Mouse (Mus musculus) MEL-GATA-1-ER (cell line): ENCODE data around the gene Gm20683.
"Not testable (repeated sequence)": the region's sequence is repeated elsewhere in the genome, so short reads cannot be mapped to it uniquely, and the experiment has no call there.

Experiments
- DNase-seq: peaks from one replicate; pipeline ENCODE4 v3.0.0-alpha.2; 2012; ENCODE audit warnings: low read depth; ENCODE audit errors: extremely low read depth

The Gm20683 gene

GRCm38 (mm10) chr17:25828223-25828594, 13.4 kb downstream of the Gm20683 start:
- DNase-seq = no peak

GRCm38 (mm10) chr17:25827546-25828222, 13.9 kb downstream of the Gm20683 start:
- DNase-seq = no peak

- no peak for DNase-seq
Observed at GRCm38 (mm10) chr17:25827011-25827410, 14.6 kb downstream of the Gm20683 start.

GRCm38 (mm10) chr17:25825984-25826570, 15.5 kb downstream of the Gm20683 start:
- no peak for DNase-seq

GRCm38 (mm10) chr17:25825311-25825710, 16.3 kb downstream of the Gm20683 start:
- DNase-seq = no peak

GRCm38 (mm10) chr17:25824362-25825142, 17.0 kb downstream of the Gm20683 start:
- DNase-seq = peak; percentile 67

GRCm38 (mm10) chr17:25823452-25823851, 18.1 kb downstream of the Gm20683 start, which contains the start of gene Wdr24:
Wdr24 (plus strand) TSS chr17:25823627.
- peak; percentile 91 for DNase-seq

- DNase-seq = no peak
Observed at GRCm38 (mm10) chr17:25818851-25819780, 22.4 kb downstream of the Gm20683 start.

- no peak for DNase-seq
Observed at GRCm38 (mm10) chr17:25817662-25818061, 23.9 kb downstream of the Gm20683 start.

GRCm38 (mm10) chr17:25813471-25813870, 28.1 kb downstream of the Gm20683 start:
- no peak for DNase-seq

GRCm38 (mm10) chr17:25810890-25811289, 30.7 kb downstream of the Gm20683 start:
- no peak for DNase-seq

- DNase-seq = no peak
Observed at GRCm38 (mm10) chr17:25809606-25810340, 31.8 kb downstream of the Gm20683 start.

- DNase-seq = no peak
Observed at GRCm38 (mm10) chr17:25808789-25809605, 32.6 kb downstream of the Gm20683 start, which contains the start of gene Fbxl16. Fbxl16 (plus strand) TSS chr17:25809085.

GRCm38 (mm10) chr17:25808028-25808427, 33.5 kb downstream of the Gm20683 start:
- DNase-seq = no peak

GRCm38 (mm10) chr17:25807452-25807851, 34.1 kb downstream of the Gm20683 start:
- not testable (repeated sequence) for DNase-seq

GRCm38 (mm10) chr17:25806507-25806906, 35.1 kb downstream of the Gm20683 start:
- DNase-seq = no peak

- no peak for DNase-seq
Observed at GRCm38 (mm10) chr17:25802825-25803517, 38.6 kb downstream of the Gm20683 start.

GRCm38 (mm10) chr17:25801029-25801428, 40.5 kb downstream of the Gm20683 start:
- DNase-seq = peak; percentile 59

- peak; percentile 81 for DNase-seq
Observed at GRCm38 (mm10) chr17:25796951-25797369, 44.6 kb downstream of the Gm20683 start, which contains the start of gene Metrn. Metrn (minus strand) TSS chr17:25797136.
